Comparison of ENCODE assay signal across 16 mouse cellular contexts in the genomic region with DNA sequence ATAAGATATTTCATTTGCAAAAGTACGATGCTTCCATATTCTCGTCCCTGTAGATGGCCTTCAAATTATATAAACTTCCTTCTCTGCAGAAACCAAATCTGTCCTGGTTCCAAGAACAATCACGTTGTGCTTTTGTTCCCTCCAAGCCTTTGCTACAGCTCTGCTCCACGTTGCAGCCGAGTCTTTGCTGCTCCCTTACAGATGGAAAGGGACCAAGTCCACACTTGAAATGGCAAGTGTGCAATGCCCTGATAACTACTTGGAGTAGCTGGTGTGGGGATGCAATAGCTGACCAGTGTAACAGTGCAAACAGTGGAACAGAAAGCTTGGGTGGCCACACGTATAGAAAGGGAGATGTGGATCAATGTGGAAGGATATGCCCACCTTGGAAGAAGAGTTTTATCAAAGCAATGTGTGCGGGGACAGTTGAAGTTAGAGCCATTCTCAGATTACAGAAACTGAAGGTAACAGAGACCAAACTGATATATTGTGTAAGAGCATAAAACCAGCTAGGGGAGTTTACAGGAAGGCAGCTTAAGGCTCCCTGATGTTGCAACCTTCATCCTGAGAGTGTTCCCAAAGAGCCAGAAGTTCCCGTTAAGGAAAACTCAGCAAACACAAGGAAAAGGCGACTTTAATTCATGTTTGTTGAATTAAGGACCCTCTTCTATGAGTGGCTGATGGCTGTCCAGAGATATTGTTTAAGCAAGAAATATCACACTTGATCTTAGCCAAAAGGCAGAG.
DNase-seq lines count a peak whose midpoint lies in the region; ATAC-seq lines count a peak whose summit lies in the region.
"Had no signal": no experiment of that assay in that cellular context is flagged by ENCODE, and none has a peak within 500 bp of the region (broad histone marks: within the 10 kb centered on the region; RNA-seq: fewer than 3 reads in every experiment).

No protein-coding gene starts in this region.

- no peak overlapping the region for H3K9ac ChIP-seq in heart, embryonic 12.5 days
- H3K9ac ChIP-seq in heart, embryonic 16.5 days (ENCODE audit: low read length), result no peak overlapping the region
- no peak overlapping the region for H3K9ac ChIP-seq in midbrain, embryonic 16.5 days (ENCODE audit: low read depth, low read length)
- H3K9ac ChIP-seq: forebrain, embryonic 12.5 days; hindbrain, embryonic 12.5 days had no signal

- 62% methylated on average over 9 of the region's 9 CpGs for WGBS in heart, embryonic 12.5 days
- WGBS in heart, embryonic 16.5 days, result 61% methylated on average over 9 of the region's 9 CpGs
- 82% methylated on average over 9 of the region's 9 CpGs for WGBS in midbrain, embryonic 16.5 days

- no peaks in the 10 kb centered on the region for H3K9me3 ChIP-seq in heart, embryonic 12.5 days (replicated peaks)
- peaks cover 4% of the 10 kb centered on the region; the same call in 1 of the 2 replicates for H3K9me3 ChIP-seq in heart, embryonic 16.5 days (replicated peaks; ENCODE audit: control insufficient read depth, low read length)
- no peaks in the 10 kb centered on the region for H3K9me3 ChIP-seq in midbrain, embryonic 16.5 days (replicated peaks; ENCODE audit: control insufficient read depth, low read length, poor library complexity, severe bottlenecking)
- H3K9me3 ChIP-seq: forebrain, embryonic 12.5 days; hindbrain, embryonic 12.5 days; megakaryocyte, embryonic 14.5 days had no signal

- no peak for DNase-seq in heart, postnatal 10 days
- peak; percentile 27 for DNase-seq in brain, adult 2 months (ENCODE audit: low read depth, low spot score)
- peak; percentile 40 for DNase-seq in lung, postnatal 10 days
- no peak for DNase-seq in testis, postnatal 14 days (ENCODE audit: low spot score)
- DNase-seq in left cerebral cortex, postnatal 10 days (ENCODE audit: extremely low spot score in 1 of 2, low spot score in 2 of 2), result no peak
- DNase-seq: cerebellum, adult 8-10 months; kidney, adult 8-10 months; layer of hippocampus, adult 9-11 months; right cerebral cortex, postnatal 25 days; thymus, postnatal 4 days had no signal

- no peak overlapping the region for H3K4me2 ChIP-seq in heart, embryonic 12.5 days
- no peak overlapping the region for H3K4me2 ChIP-seq in heart, embryonic 16.5 days (ENCODE audit: low read depth, low read length)
- H3K4me2 ChIP-seq in midbrain, embryonic 16.5 days (ENCODE audit: low read length), result no peak overlapping the region
- H3K4me2 ChIP-seq: forebrain, embryonic 12.5 days; hindbrain, embryonic 12.5 days had no signal

- no peaks in the 10 kb centered on the region for H3K27me3 ChIP-seq in heart, embryonic 12.5 days (replicated peaks)
- no peaks in the 10 kb centered on the region for H3K27me3 ChIP-seq in heart, embryonic 16.5 days (ENCODE audit: control insufficient read depth, insufficient read depth, low read length)
- no peaks in the 10 kb centered on the region for H3K27me3 ChIP-seq in midbrain, embryonic 16.5 days (ENCODE audit: control insufficient read depth, insufficient read depth, low read depth, low read length)
- H3K27me3 ChIP-seq: hindbrain, embryonic 12.5 days; megakaryocyte, embryonic 14.5 days had no signal

- peaks cover 30% of the 10 kb centered on the region for H3K4me1 ChIP-seq in heart, embryonic 12.5 days (replicated peaks)
- H3K4me1 ChIP-seq in heart, embryonic 16.5 days (ENCODE audit: control insufficient read depth, insufficient read depth, low read length), result peaks cover 14% of the 10 kb centered on the region
- H3K4me1 ChIP-seq in midbrain, embryonic 16.5 days (ENCODE audit: control insufficient read depth, insufficient read depth, low read length), result peaks cover 4% of the 10 kb centered on the region; the same call in 1 of the 2 replicates
- H3K4me1 ChIP-seq: megakaryocyte, embryonic 14.5 days had no signal

- intact Hi-C loops in heart, postnatal 10 days (cut with DNase I), result no loop called here
- intact Hi-C loops in left cerebral cortex, postnatal 10 days (cut with DNase I), result no loop called here

- no peaks in the 10 kb centered on the region for H3K36me3 ChIP-seq in heart, embryonic 12.5 days
- H3K36me3 ChIP-seq in heart, embryonic 16.5 days (ENCODE audit: control insufficient read depth, insufficient read depth), result no peaks in the 10 kb centered on the region
- no peaks in the 10 kb centered on the region for H3K36me3 ChIP-seq in midbrain, embryonic 16.5 days (ENCODE audit: control insufficient read depth, insufficient read depth, low read length)
- H3K36me3 ChIP-seq: forebrain, embryonic 12.5 days; hindbrain, embryonic 12.5 days had no signal

- no peak for ATAC-seq in heart, embryonic 12.5 days (ENCODE audit: insufficient number of reproducible peaks, low FRiP score)
- ATAC-seq in heart, embryonic 16.5 days (replicated peaks; ENCODE audit: extremely low read depth, insufficient read depth, low FRiP score), result no peak
- no peak for ATAC-seq in midbrain, embryonic 16.5 days

- H3K4me3 ChIP-seq in heart, embryonic 12.5 days, result no peak overlapping the region
- no peak overlapping the region for H3K4me3 ChIP-seq in heart, embryonic 16.5 days (ENCODE audit: low read length)
- H3K4me3 ChIP-seq in midbrain, embryonic 16.5 days (ENCODE audit: low read depth, low read length), result no peak overlapping the region
- H3K4me3 ChIP-seq: forebrain, embryonic 12.5 days; hindbrain, embryonic 12.5 days; megakaryocyte, embryonic 14.5 days had no signal

- peak overlapping the region; percentile 77 for H3K27ac ChIP-seq in heart, embryonic 12.5 days (ENCODE audit: poor library complexity, severe bottlenecking)
- H3K27ac ChIP-seq in heart, embryonic 16.5 days (ENCODE audit: low read length), result peak overlapping the region; percentile 79
- no peak overlapping the region for H3K27ac ChIP-seq in midbrain, embryonic 16.5 days (ENCODE audit: low read length)
- H3K27ac ChIP-seq: forebrain, embryonic 12.5 days; hindbrain, embryonic 12.5 days had no signal

Comparison
In these comparisons a context has a peak if more than half of its experiments do, and no peak if none do; other contexts are left out.
1. DNase-seq: peak in brain, adult 2 months (single experiment) and lung, postnatal 10 days (single experiment); none in heart, postnatal 10 days (0 of 2), testis, postnatal 14 days (single experiment) and left cerebral cortex, postnatal 10 days (0 of 2).